Mouse (Mus musculus): Measurements from ENCODE around the gene Fgfr2. TPM values are rescaled to one million over a fixed set of nuclear protein-coding genes. Genes with fewer than 3 reads are reported as not detected.
"Not testable (repeated sequence)": the region's sequence is repeated elsewhere in the genome, so short reads cannot be mapped to it uniquely, and the experiment has no call there.

The Fgfr2 gene
- polyA plus RNA-seq, 1 experiment from 2014 or later, result 86.9 TPM

DNA sequence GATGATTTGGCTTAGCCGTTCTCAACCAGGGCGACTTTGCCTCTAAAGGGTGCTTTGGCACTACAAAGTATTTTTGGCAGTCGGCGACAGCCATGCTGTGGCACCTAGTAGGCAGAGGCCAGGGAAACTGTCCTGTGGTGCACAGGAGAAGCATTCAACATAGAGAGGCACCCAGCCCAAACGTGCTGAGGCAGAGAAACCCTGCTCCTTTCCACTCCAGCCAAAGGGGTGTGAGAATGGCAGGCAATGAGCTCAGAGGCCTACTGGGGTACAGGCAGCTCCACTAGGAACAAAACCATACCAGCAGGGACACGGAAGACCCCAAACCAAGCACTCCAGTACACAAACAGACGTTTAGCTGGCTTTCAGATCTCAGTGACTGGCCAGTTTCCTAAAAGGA is 2583.0 kb downstream of the Fgfr2 start:
- Histone ChIP-seq H3K27ac (ENCODE audit: low read depth, low read length) (no peak overlapping the region), H3K36me3 (ENCODE audit: control insufficient read depth, insufficient read depth, low read length) (peaks cover 9% of the 10 kb centered on the region), H3K9ac (ENCODE audit: low read length) (no peak overlapping the region), H3K4me3 (ENCODE audit: low read depth, low read length) (no peak overlapping the region), H3K27me3 (ENCODE audit: control insufficient read depth, insufficient read depth, low read length) (no peaks in the 10 kb centered on the region), H3K9me3 (ENCODE audit: control insufficient read depth, low read length) (no peaks in the 10 kb centered on the region), H3K4me1 (ENCODE audit: control insufficient read depth, insufficient read depth, low read length) (no peaks in the 10 kb centered on the region), H3K4me2 (ENCODE audit: low read depth) (no peak overlapping the region)
- WGBS, result 93% methylated on average over 7 of the region's 7 CpGs
- ATAC-seq (ENCODE audit: insufficient read depth, low FRiP score, low TSS enrichment) (no peak), DNase-seq (ENCODE audit: low spot score) (no peak)

DNA sequence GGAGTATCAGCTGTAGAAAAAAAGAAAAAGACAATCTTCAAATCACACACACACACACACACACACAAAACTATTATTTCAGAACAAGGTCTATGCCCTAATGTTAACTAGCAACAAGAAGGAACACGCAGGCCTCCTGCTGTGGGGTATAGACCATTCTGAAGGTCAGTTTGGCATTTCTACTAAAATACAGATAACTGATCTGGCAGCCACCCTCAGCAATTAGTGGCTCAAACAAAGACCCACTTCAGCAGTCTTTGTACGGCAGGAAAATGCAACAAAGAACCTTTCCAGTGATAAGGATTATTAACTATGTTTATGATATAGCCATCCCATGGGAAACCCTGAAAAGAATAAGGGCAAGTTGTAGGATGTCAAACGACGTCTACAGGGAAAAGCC is 2586.1 kb downstream of the Fgfr2 start:
- no peak for ATAC-seq (ENCODE audit: insufficient read depth, low FRiP score, low TSS enrichment)

DNA sequence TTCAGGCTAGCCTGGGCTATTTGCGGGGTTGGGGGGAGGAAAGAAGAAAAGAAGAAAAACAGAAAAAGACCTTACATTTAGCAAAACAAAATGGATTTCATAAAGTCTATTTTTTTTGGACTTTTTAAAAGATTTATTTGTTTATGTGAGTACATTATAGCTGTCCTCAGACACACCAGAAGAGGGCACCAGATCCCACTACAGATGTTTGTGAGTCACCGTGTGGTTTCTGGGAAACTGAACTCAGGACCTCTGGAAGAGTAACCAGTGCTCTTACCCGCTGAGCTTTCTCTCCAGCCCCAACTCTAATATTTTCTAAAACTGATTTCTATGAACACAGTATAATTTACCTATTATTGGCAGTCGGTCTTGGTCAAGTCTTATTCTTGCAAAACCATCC is 2588.0 kb downstream of the Fgfr2 start:
- H3K9me3 ChIP-seq (ENCODE audit: control insufficient read depth, low read length), result no peaks in the 10 kb centered on the region
- WGBS, result 94% methylated on average over 4 of the region's 4 CpGs
- H3K4me2 ChIP-seq (ENCODE audit: low read depth), result no peak overlapping the region
- no peak overlapping the region for H3K9ac ChIP-seq (ENCODE audit: low read length)
- H3K4me3 ChIP-seq (ENCODE audit: low read depth, low read length), result no peak overlapping the region
- H3K27ac ChIP-seq (ENCODE audit: low read depth, low read length), result no peak overlapping the region
- peaks cover 6% of the 10 kb centered on the region; the same call in 1 of the 2 replicates for H3K36me3 ChIP-seq (ENCODE audit: control insufficient read depth, insufficient read depth, low read length)
- H3K4me1 ChIP-seq (ENCODE audit: control insufficient read depth, insufficient read depth, low read length), result no peaks in the 10 kb centered on the region
- ATAC-seq (ENCODE audit: insufficient read depth, low FRiP score, low TSS enrichment) (no peak), DNase-seq (ENCODE audit: low spot score) (no peak)
- H3K27me3 ChIP-seq (ENCODE audit: control insufficient read depth, insufficient read depth, low read length), result no peaks in the 10 kb centered on the region

More for the DNA sequence above, 2586.1 kb downstream of the Fgfr2 start:
- no peak overlapping the region for H3K9ac ChIP-seq (ENCODE audit: low read length)
- H3K4me2 ChIP-seq (ENCODE audit: low read depth), result no peak overlapping the region
- H3K27ac ChIP-seq (ENCODE audit: low read depth, low read length), result no peak overlapping the region
- H3K4me3 ChIP-seq (ENCODE audit: low read depth, low read length), result no peak overlapping the region
- H3K27me3 ChIP-seq (ENCODE audit: control insufficient read depth, insufficient read depth, low read length), result no peaks in the 10 kb centered on the region
- 92% methylated on average over 4 of the region's 4 CpGs for WGBS
- no peaks in the 10 kb centered on the region for H3K9me3 ChIP-seq (ENCODE audit: control insufficient read depth, low read length)
- no peak for DNase-seq (ENCODE audit: low spot score)
- H3K4me1 ChIP-seq (ENCODE audit: control insufficient read depth, insufficient read depth, low read length), result no peaks in the 10 kb centered on the region
- H3K36me3 ChIP-seq (ENCODE audit: control insufficient read depth, insufficient read depth, low read length), result peaks cover 5% of the 10 kb centered on the region

DNA sequence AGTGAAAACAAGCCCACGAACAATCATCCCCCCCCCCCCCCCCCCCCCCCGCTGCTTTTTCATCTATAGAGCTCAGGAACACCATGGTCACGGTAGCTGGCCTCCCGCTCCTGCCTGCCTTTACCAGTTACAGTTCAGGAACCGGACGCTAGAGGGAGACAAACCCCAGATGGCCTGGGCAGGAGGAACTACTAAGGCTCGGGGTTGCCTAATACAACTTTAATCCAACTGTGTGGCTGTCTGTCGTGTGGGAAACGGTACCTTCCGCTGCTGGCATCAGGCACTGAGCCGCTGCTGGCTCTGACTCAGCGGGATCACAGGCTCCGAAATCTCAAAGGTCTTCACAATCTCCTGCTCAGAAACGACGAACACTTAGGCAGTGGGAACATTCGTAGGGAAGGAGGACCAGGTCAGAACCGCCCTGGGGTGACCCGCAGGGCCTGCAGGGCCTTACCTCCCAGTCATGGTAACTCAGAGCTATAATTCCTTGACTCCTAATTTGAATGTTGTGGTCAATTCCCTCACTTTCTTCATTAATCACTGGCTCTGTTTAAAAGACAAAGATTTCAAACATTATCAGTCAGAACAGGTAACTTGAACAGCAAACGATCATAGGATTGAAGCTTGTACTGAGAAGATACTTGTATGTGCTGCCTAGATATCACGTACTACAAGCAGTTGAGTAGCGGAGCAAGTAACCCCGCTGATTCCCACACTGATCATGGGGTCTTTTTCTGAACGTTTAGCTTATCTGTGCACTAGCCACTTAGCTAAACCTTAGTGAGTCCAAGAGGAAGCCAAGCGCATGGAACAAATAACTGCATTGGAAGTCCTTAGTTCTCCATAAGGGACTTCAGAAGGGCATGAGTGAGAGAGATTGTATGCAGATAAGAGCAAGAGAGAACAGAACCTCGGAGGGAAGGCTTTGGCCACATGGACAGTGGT is 2589.6 kb downstream of the Fgfr2 start:
- Histone ChIP-seq H3K4me3 (ENCODE audit: low read depth, low read length) (no peak overlapping the region), H3K27ac (ENCODE audit: low read depth, low read length) (no peak overlapping the region), H3K36me3 (ENCODE audit: control insufficient read depth, insufficient read depth, low read length) (peaks cover 2% of the 10 kb centered on the region; the same call in 1 of the 2 replicates), H3K27me3 (ENCODE audit: control insufficient read depth, insufficient read depth, low read length) (no peaks in the 10 kb centered on the region), H3K9me3 (ENCODE audit: control insufficient read depth, low read length) (no peaks in the 10 kb centered on the region), H3K4me2 (ENCODE audit: low read depth) (no peak overlapping the region), H3K9ac (ENCODE audit: low read length) (no peak overlapping the region), H3K4me1 (ENCODE audit: control insufficient read depth, insufficient read depth, low read length) (no peaks in the 10 kb centered on the region)
- WGBS, result 59% methylated on average over 24 of the region's 25 CpGs
- ATAC-seq (ENCODE audit: insufficient read depth, low FRiP score, low TSS enrichment) (no peak; the same call in 1 of the 2 replicates), DNase-seq (ENCODE audit: low spot score) (peak; percentile 85)

DNA sequence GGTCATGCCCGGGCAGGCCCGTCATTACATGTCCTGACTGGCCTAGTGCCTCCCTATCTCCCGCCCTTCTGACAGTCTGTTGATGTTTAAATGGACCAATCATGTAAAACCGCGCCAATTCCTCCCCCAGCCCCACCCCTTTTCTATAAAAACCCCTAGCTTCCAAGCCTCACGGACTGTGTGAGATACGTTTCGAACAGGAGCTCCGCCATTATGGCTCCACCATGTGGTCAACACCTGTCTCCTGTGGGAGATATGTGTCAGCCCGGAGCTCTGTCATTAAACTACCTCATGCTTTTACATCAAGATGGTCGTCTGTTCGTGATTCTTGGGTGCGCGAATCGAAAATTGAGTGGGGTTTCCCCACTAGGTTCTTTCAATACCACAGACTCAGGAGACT is 2592.0 kb downstream of the Fgfr2 start:
- DNase-seq (ENCODE audit: low spot score); H3K4me2 ChIP-seq (ENCODE audit: low read depth); H3K4me3 ChIP-seq (ENCODE audit: low read depth, low read length); H3K9ac ChIP-seq (ENCODE audit: low read length); H3K27me3 ChIP-seq (ENCODE audit: control insufficient read depth, insufficient read depth, low read length); H3K4me1 ChIP-seq (ENCODE audit: control insufficient read depth, insufficient read depth, low read length); H3K36me3 ChIP-seq (ENCODE audit: control insufficient read depth, insufficient read depth, low read length); H3K9me3 ChIP-seq (ENCODE audit: control insufficient read depth, low read length); H3K27ac ChIP-seq (ENCODE audit: low read depth, low read length); ATAC-seq (ENCODE audit: insufficient read depth, low FRiP score, low TSS enrichment): not testable (repeated sequence)
- WGBS, result 96% methylated on average over 14 of the region's 15 CpGs

DNA sequence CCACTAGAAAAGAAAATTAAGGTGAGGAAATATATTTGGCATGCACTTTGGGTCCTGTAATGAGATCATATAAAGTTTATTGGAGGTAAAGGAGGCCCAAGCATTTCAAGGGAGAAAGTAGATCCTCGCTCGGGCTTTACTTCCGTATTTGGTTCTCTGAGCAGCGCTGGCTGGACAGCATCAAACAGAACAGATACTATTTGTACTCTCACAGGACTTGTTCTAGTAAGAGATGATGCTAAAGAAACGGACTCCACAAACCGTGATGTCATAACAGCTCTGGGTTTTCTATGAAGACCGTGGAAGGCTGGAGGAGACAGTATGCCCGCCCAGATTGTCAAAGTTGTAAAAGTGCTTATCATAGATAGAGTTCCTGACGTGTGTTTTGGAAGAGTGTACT is 2595.8 kb downstream of the Fgfr2 start:
- no peak overlapping the region for H3K4me2 ChIP-seq (ENCODE audit: low read depth)
- H3K27ac ChIP-seq (ENCODE audit: low read depth, low read length), result no peak overlapping the region
- peaks cover 2% of the 10 kb centered on the region; the same call in 1 of the 2 replicates for H3K36me3 ChIP-seq (ENCODE audit: control insufficient read depth, insufficient read depth, low read length)
- no peak overlapping the region for H3K9ac ChIP-seq (ENCODE audit: low read length)
- no peak overlapping the region for H3K4me3 ChIP-seq (ENCODE audit: low read depth, low read length)
- no peaks in the 10 kb centered on the region for H3K27me3 ChIP-seq (ENCODE audit: control insufficient read depth, insufficient read depth, low read length)
- no peaks in the 10 kb centered on the region for H3K9me3 ChIP-seq (ENCODE audit: control insufficient read depth, low read length)
- no peaks in the 10 kb centered on the region for H3K4me1 ChIP-seq (ENCODE audit: control insufficient read depth, insufficient read depth, low read length)
- WGBS, result 90% methylated on average over 9 of the region's 9 CpGs
- ATAC-seq (ENCODE audit: insufficient read depth, low FRiP score, low TSS enrichment) (no peak), DNase-seq (ENCODE audit: low spot score) (no peak)

DNA sequence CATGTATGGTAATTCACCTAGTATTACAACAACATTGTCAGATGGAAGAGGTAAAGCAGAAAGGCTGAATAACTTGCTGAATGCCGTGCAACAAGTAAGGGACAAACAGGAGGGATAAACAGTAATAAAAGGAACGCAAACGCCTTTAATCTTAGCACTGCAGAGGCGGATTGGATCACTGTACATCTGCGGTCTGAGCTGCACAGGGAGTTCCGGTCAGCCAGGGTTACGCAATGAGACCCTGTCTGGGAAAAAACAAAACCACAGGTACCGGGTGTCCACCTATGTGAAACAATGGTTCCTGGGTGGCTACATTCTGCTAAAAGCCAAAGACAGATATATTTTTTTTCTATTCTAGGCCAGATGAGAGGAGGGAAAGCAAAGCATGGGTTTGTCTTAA is 2599.7 kb downstream of the Fgfr2 start:
- Histone ChIP-seq H3K36me3 (ENCODE audit: control insufficient read depth, insufficient read depth, low read length) (no peaks in the 10 kb centered on the region), H3K4me2 (ENCODE audit: low read depth) (no peak overlapping the region), H3K27ac (ENCODE audit: low read depth, low read length) (no peak overlapping the region), H3K4me1 (ENCODE audit: control insufficient read depth, insufficient read depth, low read length) (0 out of 2 replicates have a peak, but pooled peaks cover 3% of the 10 kb centered on the region), H3K9me3 (ENCODE audit: control insufficient read depth, low read length) (no peaks in the 10 kb centered on the region), H3K9ac (ENCODE audit: low read length) (no peak overlapping the region), H3K27me3 (ENCODE audit: control insufficient read depth, insufficient read depth, low read length) (no peaks in the 10 kb centered on the region), H3K4me3 (ENCODE audit: low read depth, low read length) (no peak overlapping the region)
- no peak for ATAC-seq (ENCODE audit: insufficient read depth, low FRiP score, low TSS enrichment)
- 94% methylated on average over 8 of the region's 8 CpGs for WGBS
- no peak for DNase-seq (ENCODE audit: low spot score)

DNA sequence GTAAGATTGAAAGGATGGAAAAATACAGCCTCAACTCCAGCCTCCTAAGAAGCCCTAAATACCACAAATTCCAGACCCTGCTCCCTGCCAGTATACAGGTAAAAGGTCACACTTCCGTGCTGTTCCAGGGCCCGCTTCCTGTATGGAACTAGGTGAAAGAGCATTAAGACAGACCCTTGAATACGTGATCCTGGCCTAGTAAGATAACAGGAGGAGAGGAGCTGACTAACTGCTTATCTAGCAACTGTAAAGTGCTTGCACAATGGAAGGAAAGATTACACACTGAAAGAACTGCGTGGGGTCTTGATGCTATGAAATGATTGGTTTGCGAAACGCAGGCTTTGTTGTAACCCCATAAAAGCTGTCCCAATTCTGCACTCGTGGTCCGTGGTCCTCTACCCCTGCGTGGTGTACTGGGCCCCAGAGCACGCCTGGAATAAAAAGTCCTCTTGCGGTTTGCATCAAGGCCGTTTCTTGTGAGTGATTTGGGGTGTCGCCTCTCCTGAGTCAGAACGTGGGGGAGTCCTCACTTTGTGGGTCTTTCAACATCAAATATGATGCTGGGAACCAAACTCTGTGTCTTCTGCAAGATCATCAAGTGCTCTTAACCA is 2602.2 kb downstream of the Fgfr2 start:
- no peak for ATAC-seq (ENCODE audit: insufficient read depth, low FRiP score, low TSS enrichment)
- no peak for DNase-seq (ENCODE audit: low spot score)

More for the DNA sequence above, 2602.2 kb downstream of the Fgfr2 start:
- Histone ChIP-seq H3K27ac (ENCODE audit: low read depth, low read length) (no peak overlapping the region), H3K27me3 (ENCODE audit: control insufficient read depth, insufficient read depth, low read length) (no peaks in the 10 kb centered on the region), H3K36me3 (ENCODE audit: control insufficient read depth, insufficient read depth, low read length) (no peaks in the 10 kb centered on the region), H3K4me2 (ENCODE audit: low read depth) (no peak overlapping the region), H3K9ac (ENCODE audit: low read length) (no peak overlapping the region), H3K4me3 (ENCODE audit: low read depth, low read length) (no peak overlapping the region), H3K9me3 (ENCODE audit: control insufficient read depth, low read length) (no peaks in the 10 kb centered on the region), H3K4me1 (ENCODE audit: control insufficient read depth, insufficient read depth, low read length) (0 out of 2 replicates have a peak, but pooled peaks cover 6% of the 10 kb centered on the region)
- 90% methylated on average over 14 of the region's 14 CpGs for WGBS
